Mouse (Mus musculus) kidney, adult 2 months (tissue): ENCODE data around the gene Sp8.

Experiments
- CTCF ChIP-seq: fragments of 200-500 bp; conservative IDR thresholded peaks from 2 replicates; pipeline ENCODE4 v1.5.1; 2011; ENCODE audit warnings: low read depth, mild to moderate bottlenecking, control low read depth, low read length, moderate library complexity, mixed read lengths; ENCODE audit not compliant: insufficient read depth, insufficient read length
- POLR2A ChIP-seq: fragments of 200-500 bp; IDR thresholded peaks from one replicate; pipeline ENCODE4 v1.6.1; 2011; ENCODE audit warnings: low read depth, low read length, control low read depth

DNA sequence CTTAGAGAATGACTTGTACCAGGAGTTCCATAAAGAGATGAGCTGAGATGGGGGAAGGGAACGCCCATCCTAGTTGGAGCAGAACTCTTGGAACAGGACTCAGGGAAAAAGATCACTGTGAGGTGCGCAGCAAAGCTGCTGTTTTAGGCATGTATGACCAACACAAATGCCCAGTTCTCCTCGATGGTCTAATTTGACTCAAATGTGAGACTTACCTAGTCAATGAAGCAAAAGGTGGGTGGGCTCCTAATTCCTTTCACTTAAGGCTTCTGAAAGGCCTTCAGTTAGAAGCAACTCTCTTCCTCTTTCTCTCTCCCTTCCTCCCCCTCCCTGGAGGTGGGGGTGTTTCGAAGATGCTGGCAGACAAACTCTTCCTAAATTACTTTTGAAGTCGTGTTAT lies 6.7 kb upstream of the Sp8 start:
- TF ChIP-seq CTCF (no peak), POLR2A (no peak)
